Mouse (Mus musculus) left cerebral cortex, adult 8-10 months (tissue): ENCODE data around the gene Gng11. TPM values are rescaled to one million over a fixed set of nuclear protein-coding genes. Genes with fewer than 3 reads are reported as not detected.

Source experiments
- total RNA-seq, 4 experiments: library from RNA; stranded (reverse); gene quantifications; 2 replicates each; pipeline ENCODE4 v1.2.4; 2022

The Gng11 gene
- total RNA-seq, 4 experiments from 2014 or later, result 11.1 to 16.1 (median 13.0) TPM

Other genes with a start within 250 kb of the Gng11 start
- under 1 TPM; 0.33 to 0.98 (median 0.55) TPM for gene Calcr, start 239.2 kb upstream of the Gng11 start, total RNA-seq
- gene Tfpi2, start 15.0 kb upstream of the Gng11 start, total RNA-seq, result under 1 TPM in 1 of 4 experiments, not detected in 3; 0.33 TPM
- not detected for gene Gngt1, start 10.1 kb upstream of the Gng11 start, total RNA-seq
- 10 to 100 TPM; 20.7 to 24.4 (median 22.8) TPM for gene Bet1, start 83.1 kb downstream of the Gng11 start, total RNA-seq